Mouse (Mus musculus) adipocyte (in vitro differentiated cells): ENCODE measurements around the gene Slc35d3.
A peak's percentile ranks its signal among the peaks of the same experiment; 100 is the strongest.

Experiments
- DNase-seq: peaks from one replicate; pipeline ENCODE4 v3.0.0-alpha.2; 2016; ENCODE audit warnings: low spot score

The Slc35d3 gene

GRCm38 (mm10) chr10:19834222-19834621 lies 17.0 kb downstream of the Slc35d3 start:
- no peak for DNase-seq

GRCm38 (mm10) chr10:19831072-19831849 lies 20.0 kb downstream of the Slc35d3 start:
- DNase-seq, result no peak

- DNase-seq, result no peak
These were observed 30.3 kb downstream of the Slc35d3 start for GRCm38 (mm10) chr10:19820986-19821385.

GRCm38 (mm10) chr10:19818723-19819355 lies 32.4 kb downstream of the Slc35d3 start:
- DNase-seq, result no peak

- DNase-seq, result no peak
These were observed 35.9 kb downstream of the Slc35d3 start for GRCm38 (mm10) chr10:19815371-19815770.

- DNase-seq, result peak; percentile 6
These were observed 39.7 kb downstream of the Slc35d3 start for GRCm38 (mm10) chr10:19811436-19812172.

GRCm38 (mm10) chr10:19804763-19805162 lies 46.5 kb downstream of the Slc35d3 start:
- DNase-seq, result no peak

- no peak for DNase-seq
These were observed 48.3 kb downstream of the Slc35d3 start for GRCm38 (mm10) chr10:19802958-19803357.
